Mouse (Mus musculus): ENCODE results near the gene Olfr340.

The Olfr340 gene

GRCm38 (mm10) chr2:36452287-36452686 is at the start of gene Olfr340:
Olfr340 (plus strand) TSS chr2:36452587.
- 52% methylated on average over 1 of the region's 1 CpGs for WGBS

- 81% methylated on average over 3 of the region's 3 CpGs for WGBS
These were observed 37.2 kb upstream of the Olfr340 start for GRCm38 (mm10) chr2:36415174-36415573.

GRCm38 (mm10) chr2:36415591-36415990 is 36.8 kb upstream of the Olfr340 start:
- WGBS: 88% methylated on average over 7 of the region's 7 CpGs

GRCm38 (mm10) chr2:36418647-36419046 is 33.7 kb upstream of the Olfr340 start, which contains the start of gene Olfr339:
Olfr339 (plus strand) TSS chr2:36418947.
- 87% methylated on average over 3 of the region's 3 CpGs for WGBS

GRCm38 (mm10) chr2:36482368-36482767 is 30.0 kb downstream of the Olfr340 start, which contains the start of gene Olfr341:
Olfr341 (minus strand) TSS chr2:36482468.

